Comparison of ENCODE assay signal across 8 mouse cellular contexts in the genomic region with DNA sequence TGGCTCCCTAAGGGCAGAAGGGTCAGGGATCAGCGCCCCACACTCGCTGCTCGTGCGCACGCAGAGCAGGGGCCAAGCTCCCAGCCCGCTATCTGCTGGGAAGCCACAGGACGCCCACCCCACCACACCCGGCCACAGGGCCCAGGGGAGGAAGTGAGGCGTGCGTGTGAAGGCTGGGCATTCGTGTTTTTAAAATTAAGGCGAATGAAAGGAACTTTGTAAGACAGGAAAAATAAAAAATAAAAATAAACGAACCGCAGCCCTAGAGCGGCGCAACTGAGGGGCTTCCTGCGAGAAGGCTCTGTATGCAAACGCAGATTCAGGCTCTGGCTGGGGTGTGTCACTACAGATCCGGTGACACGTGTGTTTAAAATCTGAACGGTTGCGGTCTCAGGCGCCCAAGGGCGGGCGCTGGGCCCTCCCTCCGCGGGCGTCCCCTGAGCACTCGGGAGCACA. TPM values are rescaled to one million over a fixed set of nuclear protein-coding genes. Genes with fewer than 3 reads are reported as not detected.
A peak's percentile ranks its signal among the peaks of the same experiment; 100 is the strongest.
DNase-seq lines count a peak whose midpoint lies in the region; ATAC-seq and TF ChIP-seq lines count a peak whose summit lies in the region.

No protein-coding gene starts in this region.

- no peak for TF ChIP-seq POLR2A in heart, adult 2 months (IDR thresholded peaks at IDR 0.05; ENCODE audit: insufficient read depth, low read depth, low read length)

- 8% methylated on average over 29 of the region's 29 CpGs for WGBS in heart, adult 2 months
- WGBS in kidney, embryonic 14.5 days: 2% methylated on average over 29 of the region's 29 CpGs
- WGBS in stomach, embryonic 14.5 days: 5% methylated on average over 29 of the region's 29 CpGs

- no peak for TF ChIP-seq CTCF in heart, adult 2 months (IDR thresholded peaks at IDR 0.05)

- H3K9me3 ChIP-seq in kidney, embryonic 14.5 days (ENCODE audit: control insufficient read depth, low read length): no peaks in the 10 kb centered on the region
- H3K9me3 ChIP-seq in stomach, embryonic 14.5 days (ENCODE audit: control insufficient read depth, low read depth, low read length): no peaks in the 10 kb centered on the region

- H3K79me2 ChIP-seq in heart, adult 2 months (replicated peaks; ENCODE audit: control insufficient read depth, insufficient read depth, low read length): peaks cover 7% of the 10 kb centered on the region; the same call in 1 of the 2 replicates

- peak overlapping the region; percentile 39 for H3K4me3 ChIP-seq in heart, adult 2 months
- H3K4me3 ChIP-seq in kidney, embryonic 14.5 days (ENCODE audit: low read length): peak overlapping the region; percentile 94
- H3K4me3 ChIP-seq in stomach, embryonic 14.5 days (ENCODE audit: low read depth, low read length): peak overlapping the region; percentile 95; the same call in 1 of the 2 replicates

- TF ChIP-seq EP300 in heart, adult 2 months (IDR thresholded peaks at IDR 0.05; ENCODE audit: insufficient read depth, low read depth, low read length): no peak

- no peaks in the 10 kb centered on the region; the same call in 1 of the 2 replicates for H3K27me3 ChIP-seq in heart, adult 2 months (ENCODE audit: control insufficient read depth, insufficient read depth, low read length)
- H3K27me3 ChIP-seq in kidney, embryonic 14.5 days (ENCODE audit: control insufficient read depth, insufficient read depth, low read length): no peaks in the 10 kb centered on the region
- H3K27me3 ChIP-seq in stomach, embryonic 14.5 days (ENCODE audit: control insufficient read depth, insufficient read depth, low read length): no peaks in the 10 kb centered on the region

- H3K4me2 ChIP-seq in kidney, embryonic 14.5 days (replicated peaks; ENCODE audit: low read depth, low read length): peak overlapping the region; percentile 99
- H3K4me2 ChIP-seq in stomach, embryonic 14.5 days (replicated peaks; ENCODE audit: low read depth, low read length): peak overlapping the region; percentile 42

- peak; percentile 38 for ATAC-seq in activated CD4-positive, CD25-positive, alpha-beta regulatory T cell, adult 4 months
- no peak for ATAC-seq in kidney, embryonic 14.5 days (ENCODE audit: low FRiP score, low TSS enrichment)
- ATAC-seq in stomach, embryonic 14.5 days (ENCODE audit: insufficient number of reproducible peaks, insufficient read depth, low FRiP score, low read depth): no peak

- intact Hi-C loops in heart, adult 2 months (cut with DNase I): loop anchor here (2.0 to 10.0 kb wide), 3 partner anchors 29 to 195 kb away; a partner anchor contains a TSS
- intact Hi-C loops in left cerebral cortex, postnatal 10 days (cut with DNase I): loop anchor here (10.0 kb wide), 1 partner anchor 485 kb away; no protein-coding TSS in a partner anchor

- peak; percentile 48 to 61 for DNase-seq in CD8-positive naive resting alpha-beta T cell, adult 2 months (ENCODE audit: low read depth in 2 of 2, low spot score in 2 of 2)
- peak; percentile 68 to 78 for DNase-seq in heart, adult 2 months
- DNase-seq in lung, postnatal 25 days (ENCODE audit: low spot score): peak; percentile 73
- no peak for DNase-seq in MN1 (ENCODE audit: low spot score)
- DNase-seq in left cerebral cortex, postnatal 10 days (ENCODE audit: extremely low spot score in 1 of 2, low spot score in 2 of 2): no peak

- no peaks in the 10 kb centered on the region for H3K36me3 ChIP-seq in heart, adult 2 months (ENCODE audit: control insufficient read depth, insufficient read depth, low read length)
- peaks cover 15% of the 10 kb centered on the region for H3K36me3 ChIP-seq in kidney, embryonic 14.5 days (ENCODE audit: control insufficient read depth, insufficient read depth, low read length)
- H3K36me3 ChIP-seq in stomach, embryonic 14.5 days (ENCODE audit: control insufficient read depth, insufficient read depth, low read length): peaks cover 14% of the 10 kb centered on the region

- peak overlapping the region; percentile 55 for H3K9ac ChIP-seq in heart, adult 2 months (ENCODE audit: low read depth, low read length)
- H3K9ac ChIP-seq in kidney, embryonic 14.5 days (ENCODE audit: low read depth, low read length): peak overlapping the region; percentile 50; the same call in 1 of the 2 replicates
- peak overlapping the region; percentile 26 for H3K9ac ChIP-seq in stomach, embryonic 14.5 days (replicated peaks; ENCODE audit: low read depth, low read length)

- peak overlapping the region; percentile 99 for H3K27ac ChIP-seq in heart, adult 2 months
- H3K27ac ChIP-seq in kidney, embryonic 14.5 days (ENCODE audit: low read depth, low read length): peak overlapping the region; percentile 99; the same call in 1 of the 2 replicates
- H3K27ac ChIP-seq in stomach, embryonic 14.5 days (ENCODE audit: low read length): peak overlapping the region; percentile 99

- H3K4me1 ChIP-seq in heart, adult 2 months (ENCODE audit: control insufficient read depth, insufficient read depth, low read length): peaks cover 1% of the 10 kb centered on the region; the same call in 1 of the 2 replicates
- peaks cover 27% of the 10 kb centered on the region for H3K4me1 ChIP-seq in kidney, embryonic 14.5 days (ENCODE audit: control insufficient read depth, insufficient read depth, low read length)
- H3K4me1 ChIP-seq in stomach, embryonic 14.5 days (ENCODE audit: control insufficient read depth, insufficient read depth, low read length): peaks cover 33% of the 10 kb centered on the region; the same call in 1 of the 2 replicates

RNA-seq across cellular contexts. Expression of a gene that starts 1.4 kb away (rescaled TPM):
- 10 to 100 TPM; 29.9 to 31.9 TPM for polyA plus RNA-seq in activated CD4-positive, CD25-positive, alpha-beta regulatory T cell, adult 4 months (2017; shearing (Covaris generic))
- 100 to 1,000 TPM; 122 to 137 TPM for total RNA-seq in heart, adult 2 months (2021)
- polyA plus RNA-seq in heart, adult 2 months (2012; rRNA removed): 122 and 127 TPM in 2 replicates
- polyA plus RNA-seq in kidney, embryonic 14.5 days (2014; fragmentation: Nextera tagmentation; extraction: Ambion mirVana): 66.7 and 86.0 TPM in 2 replicates
- polyA plus RNA-seq in stomach, embryonic 14.5 days (2014; fragmentation: Nextera tagmentation; extraction: Ambion mirVana): 88.0 and 90.7 TPM in 2 replicates
- total RNA-seq in left cerebral cortex, postnatal 10 days (2021): 10 to 100 TPM; 17.8 to 17.9 TPM

RNA-seq across cellular contexts. Expression of a gene that starts 14.9 kb away (rescaled TPM):
- polyA plus RNA-seq in activated CD4-positive, CD25-positive, alpha-beta regulatory T cell, adult 4 months (2017; shearing (Covaris generic)): under 1 TPM; 0.42 to 0.97 TPM
- 1 to 10 TPM; 5.2 to 5.8 TPM for total RNA-seq in heart, adult 2 months (2021)
- polyA plus RNA-seq in heart, adult 2 months (2012; rRNA removed): 12.3 and 13.0 TPM in 2 replicates
- polyA plus RNA-seq in kidney, embryonic 14.5 days (2014; fragmentation: Nextera tagmentation; extraction: Ambion mirVana): 2.0 and 5.2 TPM in 2 replicates
- polyA plus RNA-seq in stomach, embryonic 14.5 days (2014; fragmentation: Nextera tagmentation; extraction: Ambion mirVana): 5.3 and 6.1 TPM in 2 replicates
- total RNA-seq in left cerebral cortex, postnatal 10 days (2021): 1 to 10 TPM; 1.9 to 2.7 TPM

RNA-seq across cellular contexts. Expression of a gene that starts 19.3 kb away (rescaled TPM):
- polyA plus RNA-seq in activated CD4-positive, CD25-positive, alpha-beta regulatory T cell, adult 4 months (2017; shearing (Covaris generic)): under 1 TPM in 1 of 2 experiments, not detected in 1; 0.13 TPM
- under 1 TPM; 0.80 to 0.97 TPM for total RNA-seq in heart, adult 2 months (2021)
- 0.27 and 0.29 TPM in 2 replicates for polyA plus RNA-seq in heart, adult 2 months (2012; rRNA removed)
- 2.8 and 6.7 TPM in 2 replicates for polyA plus RNA-seq in kidney, embryonic 14.5 days (2014; fragmentation: Nextera tagmentation; extraction: Ambion mirVana)
- 5.9 and 7.7 TPM in 2 replicates for polyA plus RNA-seq in stomach, embryonic 14.5 days (2014; fragmentation: Nextera tagmentation; extraction: Ambion mirVana)
- under 1 TPM; 0.89 to 0.92 TPM for total RNA-seq in left cerebral cortex, postnatal 10 days (2021)

RNA-seq across cellular contexts. Expression of a gene that starts 28.0 kb away (rescaled TPM):
- not detected for polyA plus RNA-seq in activated CD4-positive, CD25-positive, alpha-beta regulatory T cell, adult 4 months (2017; shearing (Covaris generic))
- under 1 TPM; 0.29 to 0.34 TPM for total RNA-seq in heart, adult 2 months (2021)
- polyA plus RNA-seq in heart, adult 2 months (2012; rRNA removed): 1.1 and 2.3 TPM in 2 replicates
- 0.44 and 0.79 TPM in 2 replicates for polyA plus RNA-seq in kidney, embryonic 14.5 days (2014; fragmentation: Nextera tagmentation; extraction: Ambion mirVana)
- 0.69 and 0.81 TPM in 2 replicates for polyA plus RNA-seq in stomach, embryonic 14.5 days (2014; fragmentation: Nextera tagmentation; extraction: Ambion mirVana)
- under 1 TPM; 0.41 to 0.45 TPM for total RNA-seq in left cerebral cortex, postnatal 10 days (2021)

Comparison
In these comparisons a context has a peak if more than half of its experiments do, and no peak if none do; other contexts are left out.
1. DNase-seq: peak in CD8-positive naive resting alpha-beta T cell, adult 2 months (2 of 2), heart, adult 2 months (2 of 2) and lung, postnatal 25 days (single experiment); none in MN1 (single experiment) and left cerebral cortex, postnatal 10 days (0 of 2).
2. H3K4me3 ChIP-seq: peak in every context shown above with its lines; median percentile 95 in stomach, embryonic 14.5 days; 94 in kidney, embryonic 14.5 days; 39 in heart, adult 2 months.
3. Peak in every context shown above with its lines, with median percentiles within 50 percentile points of each other: H3K27ac ChIP-seq and H3K9ac ChIP-seq.